Mouse (Mus musculus): ENCODE data around the gene Olfr1230.

The Olfr1230 gene

GRCm38 (mm10) chr2:89297168-89297567 is at the start of gene Olfr1230:
Olfr1230 (minus strand) TSS chr2:89297268.
- no peak for DNase-seq (ENCODE audit: low read depth, low spot score)

GRCm38 (mm10) chr2:89342298-89342697 is 45.2 kb upstream of the Olfr1230 start, which contains the start of gene Olfr1233:
Olfr1233 (minus strand) TSS chr2:89342398.
- no peak for DNase-seq (ENCODE audit: low read depth, low spot score)

- no peak for DNase-seq (ENCODE audit: low read depth, low spot score)
Measured at GRCm38 (mm10) chr2:89329575-89329974, 32.5 kb upstream of the Olfr1230 start, which contains the start of gene Olfr1232. Olfr1232 (minus strand) TSS chr2:89329675.

- no peak for DNase-seq (ENCODE audit: low read depth, low spot score)
Measured at GRCm38 (mm10) chr2:89306974-89307373, 9.9 kb upstream of the Olfr1230 start, which contains the start of gene Olfr1231. Olfr1231 (minus strand) TSS chr2:89307074.

GRCm38 (mm10) chr2:89287914-89288313 is 9.2 kb downstream of the Olfr1230 start, which contains the start of gene Olfr1229:
Olfr1229 (minus strand) TSS chr2:89288014.
- no peak for DNase-seq (ENCODE audit: low read depth, low spot score)

- DNase-seq (ENCODE audit: low read depth, low spot score): no peak
Measured at GRCm38 (mm10) chr2:89253962-89254361, 43.1 kb downstream of the Olfr1230 start, which contains the start of gene Olfr1228. Olfr1228 (minus strand) TSS chr2:89254062.

All from WW6 (cell line).